Mouse (Mus musculus): ENCODE data around the gene Gjb4. TPM values are rescaled to one million over a fixed set of nuclear protein-coding genes. Genes with fewer than 3 reads are reported as not detected.
A peak's percentile ranks its signal among the peaks of the same experiment; 100 is the strongest.

Gjb4 gene
- total RNA-seq (2014; fragmentation: Nextera tagmentation) (not detected in 2 replicates), total RNA-seq (2017) (not detected in 2 replicates)

GRCm38 (mm10) chr4:127353951-127354438 lies at the start of gene Gjb4:
TSS of gene Gjb4 (minus strand) at chr4:127354081.
- ATAC-seq (replicated peaks; ENCODE audit: poor library complexity, severe bottlenecking), result no peak

- no peak for ATAC-seq (replicated peaks; ENCODE audit: poor library complexity, severe bottlenecking)
Measured at GRCm38 (mm10) chr4:127402614-127403013, 48.7 kb upstream of the Gjb4 start.

- no peak for ATAC-seq (replicated peaks; ENCODE audit: poor library complexity, severe bottlenecking)
Measured at GRCm38 (mm10) chr4:127402166-127402565, 48.3 kb upstream of the Gjb4 start.

- ATAC-seq (replicated peaks; ENCODE audit: poor library complexity, severe bottlenecking), result no peak
Measured at GRCm38 (mm10) chr4:127400165-127401145, 46.6 kb upstream of the Gjb4 start.

GRCm38 (mm10) chr4:127395591-127395990 lies 41.7 kb upstream of the Gjb4 start:
- no peak for ATAC-seq (replicated peaks; ENCODE audit: poor library complexity, severe bottlenecking)

GRCm38 (mm10) chr4:127389645-127390044 lies 35.8 kb upstream of the Gjb4 start:
- ATAC-seq (replicated peaks; ENCODE audit: poor library complexity, severe bottlenecking), result no peak

- ATAC-seq (replicated peaks; ENCODE audit: poor library complexity, severe bottlenecking), result peak; percentile 48; the same call in 1 of the 2 replicates
Measured at GRCm38 (mm10) chr4:127377344-127377743, 23.5 kb upstream of the Gjb4 start.

- ATAC-seq (replicated peaks; ENCODE audit: poor library complexity, severe bottlenecking), result no peak
Measured at GRCm38 (mm10) chr4:127375541-127376177, 21.8 kb upstream of the Gjb4 start.

- ATAC-seq (replicated peaks; ENCODE audit: poor library complexity, severe bottlenecking), result no peak
Measured at GRCm38 (mm10) chr4:127374645-127375044, 20.8 kb upstream of the Gjb4 start.

GRCm38 (mm10) chr4:127373491-127373890 lies 19.6 kb upstream of the Gjb4 start:
- no peak for ATAC-seq (replicated peaks; ENCODE audit: poor library complexity, severe bottlenecking)

GRCm38 (mm10) chr4:127371546-127371945 lies 17.7 kb upstream of the Gjb4 start:
- no peak for ATAC-seq (replicated peaks; ENCODE audit: poor library complexity, severe bottlenecking)

GRCm38 (mm10) chr4:127370447-127370846 lies 16.6 kb upstream of the Gjb4 start:
- ATAC-seq (replicated peaks; ENCODE audit: poor library complexity, severe bottlenecking), result peak; percentile 65

- ATAC-seq (replicated peaks; ENCODE audit: poor library complexity, severe bottlenecking), result peak; percentile 89
Measured at GRCm38 (mm10) chr4:127368379-127368973, 14.6 kb upstream of the Gjb4 start.

- no peak for ATAC-seq (replicated peaks; ENCODE audit: poor library complexity, severe bottlenecking)
Measured at GRCm38 (mm10) chr4:127365834-127366233, 12.0 kb upstream of the Gjb4 start.

- no peak for ATAC-seq (replicated peaks; ENCODE audit: poor library complexity, severe bottlenecking)
Measured at GRCm38 (mm10) chr4:127365433-127365832, 11.6 kb upstream of the Gjb4 start.

GRCm38 (mm10) chr4:127364431-127364830 lies 10.6 kb upstream of the Gjb4 start:
- no peak for ATAC-seq (replicated peaks; ENCODE audit: poor library complexity, severe bottlenecking)

- ATAC-seq (replicated peaks; ENCODE audit: poor library complexity, severe bottlenecking), result 0 out of 2 replicates have a peak, but pooled peaks have one; percentile 34
Measured at GRCm38 (mm10) chr4:127363331-127363730, 9.4 kb upstream of the Gjb4 start.

GRCm38 (mm10) chr4:127362520-127362919 lies 8.6 kb upstream of the Gjb4 start:
- peak; percentile 38 for ATAC-seq (replicated peaks; ENCODE audit: poor library complexity, severe bottlenecking)

GRCm38 (mm10) chr4:127358018-127358417 lies 4.1 kb upstream of the Gjb4 start, which contains the start of gene Gjb5:
TSS of gene Gjb5 (minus strand) at chr4:127358181.
- ATAC-seq (replicated peaks; ENCODE audit: poor library complexity, severe bottlenecking), result no peak
